Mouse (Mus musculus) MEL (cell line): Measurements from ENCODE around the gene Klhl41. TPM values are rescaled to one million over a fixed set of nuclear protein-coding genes. Genes with fewer than 3 reads are reported as not detected.
"Not testable (repeated sequence)": the region's sequence is repeated elsewhere in the genome, so short reads cannot be mapped to it uniquely, and the experiment has no call there.

Experiments
- DNase-seq: peaks from one replicate; pipeline ENCODE4 v3.0.0; 2011; ENCODE audit warnings: low read depth, low spot score
- H3K27ac ChIP-seq: 2 replicates; pipeline ENCODE4 v1.5.1; 2012; ENCODE audit warnings: low read depth, mild to moderate bottlenecking, control low read depth, low read length, moderate library complexity; ENCODE audit not compliant: control insufficient read depth
- H3K27me3 ChIP-seq, 2 experiments: fragments of 150-350 bp in 1 of 2; sonication (generic) in 1 of 2; 2 replicates each; pipeline ENCODE4 v1.6.1; 2012; ENCODE audit warnings: low read length in 2 of 2, mild to moderate bottlenecking in 2 of 2, improper control_type of control experiment in 1 of 2, moderate library complexity in 1 of 2; ENCODE audit not compliant: insufficient read depth in 2 of 2, control insufficient read depth in 1 of 2
- H3K36me3 ChIP-seq, 2 experiments: 2 replicates each; pipeline ENCODE4 v1.6.1; 2012 to 2014; ENCODE audit warnings: low read length in 2 of 2, improper control_type of control experiment in 1 of 2, inconsistent platforms in 1 of 2, mild to moderate bottlenecking in 1 of 2; ENCODE audit not compliant: insufficient read depth in 2 of 2, control insufficient read depth in 1 of 2
- H3K4me1 ChIP-seq, 2 experiments: fragments of 150-350 bp in 1 of 2; sonication (generic) in 1 of 2; 2 replicates each; pipeline ENCODE4 v1.6.1; 2012; ENCODE audit warnings: low read length in 2 of 2, improper control_type of control experiment in 1 of 2, mild to moderate bottlenecking in 1 of 2; ENCODE audit not compliant: insufficient read depth in 2 of 2, control insufficient read depth in 1 of 2
- H3K4me3 ChIP-seq, 2 experiments: fragments of 150-350 bp in 1 of 2; sonication (generic) in 1 of 2; 2 replicates each; pipeline ENCODE4 v1.5.1; 2012; ENCODE audit warnings: low read depth in 2 of 2, low read length in 2 of 2, mild to moderate bottlenecking in 2 of 2, moderate library complexity in 2 of 2, control low read depth in 1 of 2, improper control_type of control experiment in 1 of 2; ENCODE audit not compliant: control insufficient read depth in 1 of 2, insufficient read depth in 1 of 2
- H3K79me2 ChIP-seq: 2 replicates; pipeline ENCODE4 v1.6.1; 2012; ENCODE audit warnings: mild to moderate bottlenecking, low read length, moderate library complexity; ENCODE audit not compliant: control insufficient read depth, poor library complexity, insufficient read depth
- H3K9ac ChIP-seq: 2 replicates; pipeline ENCODE4 v1.6.1; 2012; ENCODE audit warnings: low read depth, mild to moderate bottlenecking, control low read depth, low read length, moderate library complexity; ENCODE audit not compliant: control insufficient read depth, poor library complexity, severe bottlenecking
- H3K9me3 ChIP-seq: fragments of 150-350 bp; sonication (generic); replicated peaks from 2 replicates; pipeline ENCODE4 v1.6.1; 2012; ENCODE audit warnings: mild to moderate bottlenecking, low read length, improper control_type of control experiment, moderate library complexity; ENCODE audit not compliant: insufficient read depth
- CTCF ChIP-seq, 3 experiments: IDR thresholded peaks in 2 of 3; conservative IDR thresholded peaks in 1 of 3; 2 replicates each; pipeline ENCODE4 v1.5.1; 2011 to 2012; ENCODE audit warnings: low read length in 3 of 3, low read depth in 2 of 3, mild to moderate bottlenecking in 2 of 3, improper control_type of control experiment in 1 of 3, inconsistent platforms in 1 of 3, mixed read lengths in 1 of 3, moderate library complexity in 1 of 3; ENCODE audit not compliant: control insufficient read depth in 1 of 3, insufficient read depth in 1 of 3, poor library complexity in 1 of 3, severe bottlenecking in 1 of 3
- HCFC1 ChIP-seq: IDR thresholded peaks from 2 replicates; pipeline ENCODE4 v1.6.1; 2012; ENCODE audit warnings: low read depth, mild to moderate bottlenecking, inconsistent platforms, low read length, improper control_type of control experiment, moderate library complexity
- MYC ChIP-seq: IDR thresholded peaks from 2 replicates; pipeline ENCODE4 v1.6.1; 2011; ENCODE audit warnings: low read depth, mild to moderate bottlenecking, low read length, improper control_type of control experiment, moderate library complexity
- NELFE ChIP-seq: IDR thresholded peaks from 2 replicates; pipeline ENCODE4 v1.6.1; 2011; ENCODE audit warnings: low read depth, low read length, improper control_type of control experiment
- RAD21 ChIP-seq: IDR thresholded peaks from 2 replicates; pipeline ENCODE4 v1.6.1; 2011; ENCODE audit warnings: mild to moderate bottlenecking, low read depth, low read length, improper control_type of control experiment
- SMC3 ChIP-seq: IDR thresholded peaks from 2 replicates; pipeline ENCODE4 v1.6.1; 2011; ENCODE audit warnings: low read depth, low read length, improper control_type of control experiment
- TBP ChIP-seq: IDR thresholded peaks from 2 replicates; pipeline ENCODE4 v1.8.0; 2011; ENCODE audit warnings: low read depth, low read length, improper control_type of control experiment
- ZC3H11A ChIP-seq: IDR thresholded peaks from 2 replicates; pipeline ENCODE4 v1.6.1; 2012; ENCODE audit warnings: low read depth, mild to moderate bottlenecking, inconsistent platforms, low read length, improper control_type of control experiment
- ZMIZ1 ChIP-seq: IDR thresholded peaks from 2 replicates; pipeline ENCODE4 v1.6.1; 2012; ENCODE audit warnings: low read depth, mild to moderate bottlenecking, inconsistent platforms, low read length, improper control_type of control experiment, moderate library complexity
- ZNF384 ChIP-seq: IDR thresholded peaks from 2 replicates; pipeline ENCODE4 v1.6.1; 2012; ENCODE audit warnings: low read depth, mild to moderate bottlenecking, inconsistent platforms, low read length, improper control_type of control experiment
- polyA plus RNA-seq, 2 experiments: library from polyadenylated mRNA; stranded (reverse) in 1 of 2; unstranded in 1 of 2; fragments of >175 nt in 1 of 2; fragments of >200 nt in 1 of 2; gene quantifications; 2 replicates each; pipeline versions ENCODE4 v1.2.1 to v1.2.4; 2012; ENCODE audit warnings: low replicate concordance in 2 of 2, low read depth in 1 of 2; ENCODE audit not compliant: insufficient read length in 2 of 2, insufficient read depth in 1 of 2, missing spikeins in 1 of 2
- total RNA-seq: library from RNA; depleted of rRNA; stranded (reverse); fragments of 300-350 nt; gene quantifications from 2 replicates; pipeline ENCODE4 v1.2.3, GENCODE M21; 2012

The Klhl41 gene
- total and polyA plus RNA-seq, 3 experiments = 0.04 to 0.12 TPM; not detected in 1

- no peaks in the 10 kb centered on the region for H3K27me3 ChIP-seq
- no peaks in the 10 kb centered on the region for H3K79me2 ChIP-seq
- no peaks in the 10 kb centered on the region; a peak in 1 of 4 replicates for H3K36me3 ChIP-seq
- peak; percentile 59 for DNase-seq
- H3K9me3 ChIP-seq = no peaks in the 10 kb centered on the region
- H3K9ac ChIP-seq = no peak overlapping the region
- no peaks in the 10 kb centered on the region for H3K4me1 ChIP-seq
- H3K4me3 ChIP-seq = no peak overlapping the region
- TF ChIP-seq HCFC1 (no peak), ZMIZ1 (no peak), MYC (peak; percentile 39; the same call in 1 of the 2 replicates), ZNF384 (peak; percentile 84), TBP (peak; percentile 86), CTCF (IDR thresholded peaks at IDR 0.05 in 2 of 3, conservative IDR thresholded peaks at IDR 0.05 in 1 of 3; ENCODE audit: control insufficient read depth in 1 of 3, insufficient read depth in 1 of 3, low read depth in 2 of 3, low read length in 3 of 3, poor library complexity in 1 of 3, severe bottlenecking in 1 of 3) (peak; percentile 48 to 70 (median 51); a peak in 5 of 6 replicates), ZC3H11A (peak; percentile 38; the same call in 1 of the 2 replicates), RAD21 (peak; percentile 49), SMC3 (peak; percentile 63)
- no peak overlapping the region for H3K27ac ChIP-seq
Observed at GRCm38 (mm10) chr2:69676713-69677112, 6.8 kb downstream of the Klhl41 start.

- DNase-seq = peak; percentile 8
- H3K27me3 ChIP-seq, H3K79me2 ChIP-seq, H3K27ac ChIP-seq, H3K4me3 ChIP-seq, H3K36me3 ChIP-seq, H3K9me3 ChIP-seq, H3K4me1 ChIP-seq, H3K9ac ChIP-seq: not testable (repeated sequence)
- TF ChIP-seq TBP = peak; percentile 62; the same call in 1 of the 2 replicates
Observed at GRCm38 (mm10) chr2:69677215-69677614, 7.3 kb downstream of the Klhl41 start.

GRCm38 (mm10) chr2:69679990-69680389 is 10.1 kb downstream of the Klhl41 start:
- Histone ChIP-seq H3K9ac (no peak overlapping the region), H3K4me1 (no peaks in the 10 kb centered on the region), H3K4me3 (no peak overlapping the region), H3K9me3 (no peaks in the 10 kb centered on the region), H3K79me2 (no peaks in the 10 kb centered on the region), H3K36me3 (no peaks in the 10 kb centered on the region; a peak in 1 of 4 replicates), H3K27me3 (no peaks in the 10 kb centered on the region), H3K27ac (no peak overlapping the region)
- TF ChIP-seq NELFE (no peak), CTCF (IDR thresholded peaks at IDR 0.05 in 2 of 3, conservative IDR thresholded peaks at IDR 0.05 in 1 of 3; ENCODE audit: control insufficient read depth in 1 of 3, insufficient read depth in 1 of 3, low read depth in 2 of 3, low read length in 3 of 3, poor library complexity in 1 of 3, severe bottlenecking in 1 of 3) (peak; percentile 21 to 63 (median 33))
- peak; percentile 49 for DNase-seq
